Mouse (Mus musculus) megakaryocyte, embryonic 14.5 days (primary cell): ENCODE measurements around the gene Tmem273.

Source experiments
- FLI1 ChIP-seq: IDR thresholded peaks from 2 replicates; pipeline ENCODE4 v1.6.1; 2012; ENCODE audit warnings: low read length, inconsistent platforms, mixed read lengths
- GATA1 ChIP-seq: IDR thresholded peaks from 3 replicates; pipeline ENCODE4 v1.6.1; 2012; ENCODE audit warnings: mixed read lengths, low read length, inconsistent platforms, borderline replicate concordance

- TF ChIP-seq GATA1, result no peak
- TF ChIP-seq FLI1, result no peak
Measured at GRCm38 (mm10) chr14:32798355-32798754, 12.6 kb downstream of the Tmem273 start.
